Mouse (Mus musculus): Measurements from ENCODE around the gene Pkd1. TPM values are rescaled to one million over a fixed set of nuclear protein-coding genes. Genes with fewer than 3 reads are reported as not detected.
A peak's percentile ranks its signal among the peaks of the same experiment; 100 is the strongest.

Gene Pkd1
- polyA plus RNA-seq (2011; ENCODE audit: insufficient read length, low read depth, missing spikeins): 63.1 and 66.7 TPM in 2 replicates

GRCm38 (mm10) chr17:24549618-24550415 is at the start of gene Pkd1:
Gene Pkd1, plus strand, starts transcription at chr17:24549834.
- Histone ChIP-seq H3K4me3 (ENCODE audit: insufficient read depth, low read length) (peak within 1 kb of the TSS; percentile 83), H3K27ac (ENCODE audit: insufficient read depth, low read length) (peak within 1 kb of the TSS; percentile 85), H3K4me1 (ENCODE audit: control insufficient read depth, insufficient read depth, low read length) (peaks cover 6% of the 10 kb centered on the region)
- TF ChIP-seq POLR2A (IDR thresholded peaks at IDR 0.05; ENCODE audit: low read depth, low read length) (peak; percentile 99), CTCF (IDR thresholded peaks at IDR 0.05; ENCODE audit: borderline replicate concordance, insufficient read depth, low read length) (no peak)

- Histone ChIP-seq H3K4me1 (ENCODE audit: control insufficient read depth, insufficient read depth, low read length) (no peaks in the 10 kb centered on the region), H3K4me3 (ENCODE audit: insufficient read depth, low read length) (no peak overlapping the region), H3K27ac (ENCODE audit: insufficient read depth, low read length) (no peak overlapping the region)
- TF ChIP-seq CTCF (IDR thresholded peaks at IDR 0.05; ENCODE audit: borderline replicate concordance, insufficient read depth, low read length): peak; percentile 54; the same call in 1 of the 2 replicates
- no peak for TF ChIP-seq POLR2A (IDR thresholded peaks at IDR 0.05; ENCODE audit: low read depth, low read length)
Measured at GRCm38 (mm10) chr17:24502208-24502607, 47.4 kb upstream of the Pkd1 start.

- Histone ChIP-seq H3K27ac (ENCODE audit: insufficient read depth, low read length) (no peak overlapping the region), H3K4me3 (ENCODE audit: insufficient read depth, low read length) (no peak overlapping the region), H3K4me1 (ENCODE audit: control insufficient read depth, insufficient read depth, low read length) (no peaks in the 10 kb centered on the region)
- no peak for TF ChIP-seq CTCF (IDR thresholded peaks at IDR 0.05; ENCODE audit: borderline replicate concordance, insufficient read depth, low read length)
- no peak for TF ChIP-seq POLR2A (IDR thresholded peaks at IDR 0.05; ENCODE audit: low read depth, low read length)
Measured at GRCm38 (mm10) chr17:24504085-24504484, 45.5 kb upstream of the Pkd1 start.

GRCm38 (mm10) chr17:24505286-24505955 is 44.2 kb upstream of the Pkd1 start:
- Histone ChIP-seq H3K4me1 (ENCODE audit: control insufficient read depth, insufficient read depth, low read length) (no peaks in the 10 kb centered on the region), H3K27ac (ENCODE audit: insufficient read depth, low read length) (no peak overlapping the region), H3K4me3 (ENCODE audit: insufficient read depth, low read length) (no peak overlapping the region)
- no peak for TF ChIP-seq POLR2A (IDR thresholded peaks at IDR 0.05; ENCODE audit: low read depth, low read length)
- no peak for TF ChIP-seq CTCF (IDR thresholded peaks at IDR 0.05; ENCODE audit: borderline replicate concordance, insufficient read depth, low read length)

GRCm38 (mm10) chr17:24506332-24507070 is 43.1 kb upstream of the Pkd1 start:
- H3K27ac ChIP-seq (ENCODE audit: insufficient read depth, low read length): no peak overlapping the region
- H3K4me1 ChIP-seq (ENCODE audit: control insufficient read depth, insufficient read depth, low read length): no peaks in the 10 kb centered on the region
- no peak overlapping the region for H3K4me3 ChIP-seq (ENCODE audit: insufficient read depth, low read length)
- no peak for TF ChIP-seq POLR2A (IDR thresholded peaks at IDR 0.05; ENCODE audit: low read depth, low read length)
- TF ChIP-seq CTCF (IDR thresholded peaks at IDR 0.05; ENCODE audit: borderline replicate concordance, insufficient read depth, low read length): no peak

- Histone ChIP-seq H3K27ac (ENCODE audit: insufficient read depth, low read length) (no peak overlapping the region), H3K4me3 (ENCODE audit: insufficient read depth, low read length) (no peak overlapping the region), H3K4me1 (ENCODE audit: control insufficient read depth, insufficient read depth, low read length) (no peaks in the 10 kb centered on the region)
- TF ChIP-seq POLR2A (IDR thresholded peaks at IDR 0.05; ENCODE audit: low read depth, low read length) (no peak), CTCF (IDR thresholded peaks at IDR 0.05; ENCODE audit: borderline replicate concordance, insufficient read depth, low read length) (no peak)
Measured at GRCm38 (mm10) chr17:24507129-24507664, 42.4 kb upstream of the Pkd1 start.

GRCm38 (mm10) chr17:24507806-24508460 is 41.7 kb upstream of the Pkd1 start:
- no peak overlapping the region for H3K27ac ChIP-seq (ENCODE audit: insufficient read depth, low read length)

GRCm38 (mm10) chr17:24513609-24514008 is 36.0 kb upstream of the Pkd1 start:
- Histone ChIP-seq H3K4me3 (ENCODE audit: insufficient read depth, low read length) (no peak overlapping the region), H3K27ac (ENCODE audit: insufficient read depth, low read length) (no peak overlapping the region), H3K4me1 (ENCODE audit: control insufficient read depth, insufficient read depth, low read length) (no peaks in the 10 kb centered on the region)
- TF ChIP-seq POLR2A (IDR thresholded peaks at IDR 0.05; ENCODE audit: low read depth, low read length) (no peak), CTCF (IDR thresholded peaks at IDR 0.05; ENCODE audit: borderline replicate concordance, insufficient read depth, low read length) (no peak)

More at GRCm38 (mm10) chr17:24507806-24508460, 41.7 kb upstream of the Pkd1 start:
- no peaks in the 10 kb centered on the region for H3K4me1 ChIP-seq (ENCODE audit: control insufficient read depth, insufficient read depth, low read length)
- no peak for TF ChIP-seq POLR2A (IDR thresholded peaks at IDR 0.05; ENCODE audit: low read depth, low read length)
- no peak for TF ChIP-seq CTCF (IDR thresholded peaks at IDR 0.05; ENCODE audit: borderline replicate concordance, insufficient read depth, low read length)
- no peak overlapping the region for H3K4me3 ChIP-seq (ENCODE audit: insufficient read depth, low read length)
